Mouse (Mus musculus): ENCODE results near the gene Sesn1.
"Not testable (repeated sequence)": the region's sequence is repeated elsewhere in the genome, so short reads cannot be mapped to it uniquely, and the experiment has no call there.

The Sesn1 gene

GRCm38 (mm10) chr10:41912290-41912994 is 102.7 kb downstream of the Sesn1 start:
- no peak for DNase-seq (ENCODE audit: low spot score)

GRCm38 (mm10) chr10:41926726-41927125 is 117.0 kb downstream of the Sesn1 start:
- no peak for DNase-seq (ENCODE audit: low spot score)

GRCm38 (mm10) chr10:41930966-41931365 is 121.2 kb downstream of the Sesn1 start:
- no peak for DNase-seq (ENCODE audit: low spot score)

- DNase-seq (ENCODE audit: low spot score): peak; percentile 87
Observed at GRCm38 (mm10) chr10:41931962-41932361, 122.2 kb downstream of the Sesn1 start.

- no peak for DNase-seq (ENCODE audit: low spot score)
Observed at GRCm38 (mm10) chr10:41932943-41933342, 123.2 kb downstream of the Sesn1 start.

- peak; percentile 78 for DNase-seq (ENCODE audit: low spot score)
Observed at GRCm38 (mm10) chr10:41933536-41933935, 123.8 kb downstream of the Sesn1 start.

- DNase-seq (ENCODE audit: low spot score): peak; percentile 87
Observed at GRCm38 (mm10) chr10:41934633-41935475, 125.1 kb downstream of the Sesn1 start.

GRCm38 (mm10) chr10:41935476-41935829 is 125.7 kb downstream of the Sesn1 start:
- DNase-seq (ENCODE audit: low spot score): peak; percentile 70

- peak; percentile 53 for DNase-seq (ENCODE audit: low spot score)
Observed at GRCm38 (mm10) chr10:41936100-41936499, 126.4 kb downstream of the Sesn1 start.

- no peak for DNase-seq (ENCODE audit: low spot score)
Observed at GRCm38 (mm10) chr10:41937176-41937575, 127.4 kb downstream of the Sesn1 start.

- DNase-seq (ENCODE audit: low spot score): no peak
Observed at GRCm38 (mm10) chr10:41939090-41939489, 129.4 kb downstream of the Sesn1 start.

GRCm38 (mm10) chr10:41952354-41952753 is 142.6 kb downstream of the Sesn1 start:
- not testable (repeated sequence) for DNase-seq (ENCODE audit: low spot score)

GRCm38 (mm10) chr10:41952850-41953527 is 143.3 kb downstream of the Sesn1 start:
- no peak for DNase-seq (ENCODE audit: low spot score)

GRCm38 (mm10) chr10:41953528-41953864 is 143.8 kb downstream of the Sesn1 start:
- no peak for DNase-seq (ENCODE audit: low spot score)

GRCm38 (mm10) chr10:41957421-41958225 is 147.9 kb downstream of the Sesn1 start:
- DNase-seq (ENCODE audit: low spot score): no peak

Data from layer of hippocampus, adult 11-12 months (tissue).